Mouse (Mus musculus) lung, postnatal 0 days (tissue): ENCODE results near the gene Scimp. TPM values are rescaled to one million over a fixed set of nuclear protein-coding genes. Genes with fewer than 3 reads are reported as not detected.
A peak's percentile ranks its signal among the peaks of the same experiment; 100 is the strongest.

Experiments
- ATAC-seq: fragments of 200-750 bp; cut with Nextera tagmentation; 2 replicates; pipeline ENCODE4 v1.8.0; 2017; ENCODE audit warnings: moderate library complexity
- DNase-seq: peaks from one replicate; pipeline ENCODE4 v3.0.0-alpha.2; 2016; ENCODE audit warnings: low spot score
- H3K27ac ChIP-seq: fragments of 300-500 bp; sonication (generic); 2 replicates; pipeline ENCODE4 v1.5.1; 2014; ENCODE audit warnings: antibody characterized with exemption, mild to moderate bottlenecking, low read length, mixed read lengths
- H3K27me3 ChIP-seq: fragments of 300-500 bp; sonication (generic); replicated peaks from 2 replicates; pipeline ENCODE4 v1.6.1; 2014; ENCODE audit warnings: low read length, mixed read lengths; ENCODE audit not compliant: insufficient read depth
- H3K36me3 ChIP-seq: fragments of 300-500 bp; sonication (generic); 2 replicates; pipeline ENCODE4 v1.6.1; 2014; ENCODE audit warnings: low read length, mixed read lengths; ENCODE audit not compliant: insufficient read depth
- H3K4me1 ChIP-seq: fragments of 300-500 bp; sonication (generic); 2 replicates; pipeline ENCODE4 v1.6.1; 2014; ENCODE audit warnings: antibody characterized with exemption, low read depth, low read length, mixed read lengths; ENCODE audit not compliant: insufficient read depth
- H3K4me2 ChIP-seq: fragments of 300-500 bp; sonication (generic); replicated peaks from 2 replicates; pipeline ENCODE4 v1.6.1; 2014; ENCODE audit warnings: low read depth, mild to moderate bottlenecking, low read length, moderate library complexity, mixed read lengths
- H3K4me3 ChIP-seq: fragments of 300-500 bp; sonication (generic); 2 replicates; pipeline ENCODE4 v1.5.1; 2014; ENCODE audit warnings: low read depth, low read length
- H3K9ac ChIP-seq: fragments of 300-500 bp; sonication (generic); replicated peaks from 2 replicates; pipeline ENCODE4 v1.6.1; 2014; ENCODE audit warnings: low read depth, mild to moderate bottlenecking
- H3K9me3 ChIP-seq: fragments of 300-500 bp; sonication (generic); 2 replicates; pipeline ENCODE4 v1.6.1; 2016; ENCODE audit warnings: low read length, mixed read lengths
- CTCF ChIP-seq: IDR thresholded peaks from 2 replicates; pipeline ENCODE4 v1.5.1; 2016; ENCODE audit warnings: antibody characterized with exemption, mild to moderate bottlenecking
- EP300 ChIP-seq: IDR thresholded peaks from 2 replicates; pipeline ENCODE4 v1.6.1; 2016; ENCODE audit warnings: antibody characterized with exemption, mild to moderate bottlenecking, control low read depth
- WGBS: fragments of 180-500 bp; shearing (Covaris S2); extraction: QIAGEN DNeasy Blood & Tissue Kit; methylation state at CpG from one replicate; pipeline ENCODE4 v1.1.7; 2014; 5-methylcytosine and 5-hydroxymethylcytosine counted together
- polyA plus RNA-seq: library from polyadenylated mRNA; unstranded; fragments of >200 nt; fragmentation: Nextera tagmentation; extraction: Ambion mirVana; gene quantifications from 2 replicates; pipeline ENCODE4 v1.2.1, GENCODE M21; 2015

Scimp gene
- polyA plus RNA-seq, 1 experiment from 2014 or later = 2.1 TPM

DNA sequence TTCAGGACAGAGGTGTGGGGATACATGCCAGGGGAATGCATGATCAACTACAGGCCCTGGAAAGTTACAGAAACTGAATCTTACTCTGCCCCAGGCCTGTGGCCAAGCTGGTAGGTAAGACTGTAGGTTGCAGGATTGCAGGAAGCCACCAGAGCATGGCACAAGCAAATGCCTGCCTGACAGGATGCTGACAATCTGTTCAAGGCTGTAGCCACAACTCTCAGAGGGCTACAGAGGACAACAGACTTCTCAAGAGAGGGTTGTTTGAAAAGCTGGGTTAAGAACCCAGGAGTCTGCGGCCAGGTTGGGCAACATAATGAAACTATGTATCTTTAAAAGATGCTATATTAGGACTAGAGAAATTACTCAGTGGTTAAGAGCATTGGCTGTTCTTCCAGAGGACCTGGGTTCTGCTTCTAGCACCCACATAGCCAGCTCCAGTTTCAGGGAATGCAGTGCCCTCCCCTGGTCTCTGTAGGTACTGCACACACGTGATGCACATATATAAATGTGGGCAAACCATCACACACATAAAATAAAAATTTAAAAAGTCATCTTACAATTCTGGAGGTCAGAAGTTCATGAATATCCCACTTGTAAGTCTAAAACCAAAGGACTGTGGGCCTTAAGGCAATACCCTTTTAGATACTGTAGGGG, 10.1 kb downstream of the Scimp start:
- Histone ChIP-seq H3K27ac (no peak overlapping the region), H3K4me2 (no peak overlapping the region), H3K27me3 (no peaks in the 10 kb centered on the region), H3K9me3 (no peaks in the 10 kb centered on the region), H3K4me1 (no peaks in the 10 kb centered on the region), H3K9ac (no peak overlapping the region), H3K4me3 (no peak overlapping the region), H3K36me3 (no peaks in the 10 kb centered on the region)
- whole genome bisulfite sequencing = 93% methylated on average over 2 of the region's 2 CpGs
- DNase-seq (no peak), ATAC-seq (no peak)
- TF ChIP-seq EP300 = no peak
- peak; percentile 13; the same call in 1 of the 2 replicates for TF ChIP-seq CTCF

DNA sequence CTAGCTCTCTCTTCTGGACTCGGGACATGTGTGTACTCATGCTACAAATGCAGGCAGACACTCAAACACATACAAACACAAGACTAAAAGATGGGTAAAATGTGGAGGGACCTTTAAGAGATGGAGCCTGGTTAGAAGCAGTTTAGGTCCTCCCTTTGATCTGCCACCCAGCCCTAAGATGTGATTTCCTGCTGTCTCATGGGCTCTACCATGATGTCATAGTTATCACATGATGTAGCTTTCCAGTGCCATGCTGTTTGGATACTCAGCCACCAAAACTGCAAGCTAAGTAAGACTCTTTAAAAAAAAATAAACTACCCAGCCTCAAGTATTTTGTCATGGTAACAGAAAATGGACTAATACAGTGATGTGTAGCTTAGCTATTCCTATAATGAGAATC, 20.0 kb downstream of the Scimp start:
- Histone ChIP-seq H3K9me3 (no peaks in the 10 kb centered on the region), H3K4me3 (no peak overlapping the region), H3K27me3 (no peaks in the 10 kb centered on the region), H3K27ac (no peak overlapping the region), H3K9ac (no peak overlapping the region), H3K4me1 (no peaks in the 10 kb centered on the region), H3K36me3 (no peaks in the 10 kb centered on the region), H3K4me2 (no peak overlapping the region)
- WGBS = 74% methylated on average over 1 of the region's 1 CpGs
- no peak for ATAC-seq
- no peak for DNase-seq
- TF ChIP-seq CTCF (no peak), EP300 (no peak)

GRCm38 (mm10) chr11:70791676-70792075, 20.7 kb downstream of the Scimp start:
- no peak for DNase-seq
- Histone ChIP-seq H3K9me3 (no peaks in the 10 kb centered on the region), H3K36me3 (no peaks in the 10 kb centered on the region), H3K9ac (no peak overlapping the region), H3K4me3 (no peak overlapping the region), H3K27ac (no peak overlapping the region), H3K4me2 (no peak overlapping the region), H3K27me3 (no peaks in the 10 kb centered on the region), H3K4me1 (no peaks in the 10 kb centered on the region)
- no peak for ATAC-seq
- WGBS = 75% methylated on average over 5 of the region's 5 CpGs
- no peak for TF ChIP-seq EP300
- no peak for TF ChIP-seq CTCF

DNA sequence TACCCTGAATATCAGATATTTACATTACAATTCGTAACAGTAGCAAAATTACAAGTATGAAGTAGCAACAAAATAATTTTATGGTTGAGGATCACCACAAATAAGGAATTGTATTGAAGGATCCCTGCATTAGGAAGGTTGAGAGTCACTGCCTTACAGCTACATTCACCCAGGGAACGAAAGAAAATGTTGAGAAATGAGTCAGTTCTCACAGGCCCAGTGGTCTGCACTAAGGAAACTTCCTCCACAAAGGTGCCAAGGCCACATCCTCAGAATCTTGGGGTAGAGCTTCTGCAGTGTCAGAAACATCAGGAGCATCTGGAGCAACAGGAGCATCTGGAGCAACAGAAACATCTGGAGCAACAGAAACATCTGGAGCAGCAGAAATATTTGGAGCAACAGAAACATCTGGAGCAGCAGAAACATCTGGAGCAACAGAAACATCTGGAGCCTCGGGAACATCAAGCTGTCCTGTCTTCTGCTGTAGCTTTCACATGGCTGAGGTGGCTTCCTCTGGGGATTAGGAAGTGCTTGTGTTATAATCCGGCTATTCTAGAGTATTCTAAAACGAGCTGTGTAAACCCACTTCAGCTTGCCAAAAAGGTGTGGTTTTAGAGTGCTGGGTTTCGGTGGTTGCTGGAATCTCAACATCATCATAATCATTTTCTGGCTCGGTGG, 21.4 kb downstream of the Scimp start:
- Histone ChIP-seq H3K27me3 (no peaks in the 10 kb centered on the region), H3K4me1 (no peaks in the 10 kb centered on the region), H3K27ac (no peak overlapping the region), H3K9ac (no peak overlapping the region), H3K4me2 (no peak overlapping the region), H3K9me3 (no peaks in the 10 kb centered on the region), H3K36me3 (no peaks in the 10 kb centered on the region), H3K4me3 (no peak overlapping the region)
- WGBS = 45% methylated on average over 7 of the region's 7 CpGs
- TF ChIP-seq EP300 (no peak), CTCF (no peak)
- ATAC-seq (no peak), DNase-seq (no peak)

DNA sequence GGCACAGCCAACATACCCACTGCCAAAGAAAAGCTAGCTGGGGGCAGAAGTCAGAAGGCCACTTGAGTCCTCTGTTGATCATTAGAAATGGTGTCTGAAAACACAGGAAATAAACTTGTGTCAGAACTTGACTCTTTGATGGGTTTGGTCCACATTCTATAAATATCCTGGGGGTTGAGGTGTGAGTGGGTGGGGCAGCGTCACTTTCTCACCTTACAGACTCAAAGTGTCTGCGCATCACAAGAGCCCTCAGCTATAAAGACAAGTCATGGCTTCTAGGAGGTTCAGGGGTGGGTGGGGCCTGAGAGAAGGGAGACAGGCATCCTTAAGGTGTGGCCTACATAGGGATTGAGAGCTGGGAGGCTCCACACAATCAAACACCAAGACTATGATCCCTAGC, 22.0 kb downstream of the Scimp start:
- H3K36me3 ChIP-seq = no peaks in the 10 kb centered on the region
- H3K4me3 ChIP-seq = no peak overlapping the region
- H3K4me1 ChIP-seq = no peaks in the 10 kb centered on the region
- no peak for DNase-seq
- H3K27me3 ChIP-seq = no peaks in the 10 kb centered on the region
- no peak for ATAC-seq
- TF ChIP-seq CTCF (no peak), EP300 (no peak)
- no peak overlapping the region for H3K27ac ChIP-seq
- H3K9ac ChIP-seq = no peak overlapping the region
- H3K9me3 ChIP-seq = no peaks in the 10 kb centered on the region
- H3K4me2 ChIP-seq = no peak overlapping the region
- 62% methylated on average over 2 of the region's 2 CpGs for WGBS

DNA sequence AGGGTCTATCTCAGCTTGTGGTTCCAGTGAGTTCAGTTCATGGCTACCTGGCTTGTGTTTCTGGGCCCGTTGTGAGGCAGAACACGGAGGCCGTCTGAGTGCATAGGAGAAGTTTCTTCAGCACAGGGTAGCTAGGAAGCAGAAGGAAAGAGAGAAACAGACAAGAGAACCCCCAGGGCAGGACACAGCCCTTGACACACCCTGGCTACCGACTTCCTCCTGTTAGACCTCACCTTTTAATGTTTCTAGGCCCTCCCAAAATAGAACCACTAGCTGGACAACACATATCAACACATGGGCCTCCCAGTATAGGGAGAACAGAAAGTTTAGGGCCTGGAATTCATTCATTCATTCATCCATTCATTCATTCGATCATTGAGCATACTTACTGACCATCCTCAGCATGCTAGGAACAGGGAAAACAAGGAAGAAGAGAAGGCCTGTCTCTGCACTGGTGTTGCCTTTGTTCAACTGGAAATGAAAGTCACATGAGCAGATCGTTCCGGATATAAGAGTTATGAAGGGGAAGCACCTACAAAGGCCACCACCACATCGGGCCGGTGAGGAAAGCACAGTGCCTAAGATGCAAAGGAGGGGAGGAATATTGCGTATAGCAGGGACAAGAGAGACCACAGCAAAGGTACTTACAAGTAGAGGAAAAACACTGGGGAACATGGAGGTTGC, 23.3 kb downstream of the Scimp start:
- DNase-seq (no peak), ATAC-seq (no peak)
- H3K4me3 ChIP-seq = no peak overlapping the region
- no peaks in the 10 kb centered on the region for H3K36me3 ChIP-seq
- H3K27ac ChIP-seq = no peak overlapping the region
- TF ChIP-seq CTCF (no peak), EP300 (no peak)
- H3K9me3 ChIP-seq = no peaks in the 10 kb centered on the region
- H3K4me2 ChIP-seq = no peak overlapping the region
- 79% methylated on average over 10 of the region's 10 CpGs for WGBS
- H3K27me3 ChIP-seq = no peaks in the 10 kb centered on the region
- no peaks in the 10 kb centered on the region for H3K4me1 ChIP-seq
- H3K9ac ChIP-seq = no peak overlapping the region
